Mouse (Mus musculus) olfactory bulb, adult 2 months (tissue): ENCODE data around the gene Cyp2w1. TPM values are rescaled to one million over a fixed set of nuclear protein-coding genes. Genes with fewer than 3 reads are reported as not detected.
A peak's percentile ranks its signal among the peaks of the same experiment; 100 is the strongest.

Experiments used
- H3K27ac ChIP-seq: fragments of 200-500 bp; 2 replicates; pipeline ENCODE4 v1.5.1; 2012; ENCODE audit warnings: low read depth, low read length; ENCODE audit not compliant: insufficient read depth
- H3K4me1 ChIP-seq: fragments of 200-500 bp; 2 replicates; pipeline ENCODE4 v1.6.1; 2012; ENCODE audit warnings: low read length; ENCODE audit not compliant: control insufficient read depth, insufficient read depth
- H3K4me3 ChIP-seq: fragments of 200-500 bp; 2 replicates; pipeline ENCODE4 v1.5.1; 2012; ENCODE audit warnings: mild to moderate bottlenecking, low read depth, low read length, moderate library complexity; ENCODE audit not compliant: insufficient read depth
- CTCF ChIP-seq: fragments of 200-500 bp; IDR thresholded peaks from 2 replicates; pipeline ENCODE4 v1.5.1; 2012; ENCODE audit warnings: low read depth, mild to moderate bottlenecking, low read length, moderate library complexity; ENCODE audit not compliant: insufficient read depth
- POLR2A ChIP-seq: fragments of 200-500 bp; IDR thresholded peaks from 2 replicates; pipeline ENCODE4 v1.6.1; 2012; ENCODE audit warnings: mild to moderate bottlenecking, low read depth, low read length, moderate library complexity; ENCODE audit not compliant: insufficient read depth
- WGBS: fragments of 180-500 bp; shearing (Covaris S2); methylation state at CpG from one replicate; pipeline ENCODE4 v1.1.7; 2018; 5-methylcytosine and 5-hydroxymethylcytosine counted together
- polyA plus RNA-seq: library from polyadenylated mRNA; stranded (reverse); fragments of >200 nt; gene quantifications from 2 replicates; pipeline ENCODE4 v1.2.4, GENCODE M21; 2012; ENCODE audit warnings: low replicate concordance; ENCODE audit not compliant: missing spikeins, insufficient read depth, insufficient read length

Cyp2w1 gene
- polyA plus RNA-seq, 1 experiment: not detected

GRCm38 (mm10) chr5:139317751-139318504, 34.5 kb upstream of the Cyp2w1 start:
- 39% methylated on average over 21 of the region's 21 CpGs for WGBS
- H3K27ac ChIP-seq: peak overlapping the region; percentile 69
- TF ChIP-seq POLR2A (0 out of 2 replicates have a peak, but pooled peaks have one; percentile 26), CTCF (no peak)
- H3K4me3 ChIP-seq: peak overlapping the region; percentile 31
- H3K4me1 ChIP-seq: peaks cover 27% of the 10 kb centered on the region

DNA sequence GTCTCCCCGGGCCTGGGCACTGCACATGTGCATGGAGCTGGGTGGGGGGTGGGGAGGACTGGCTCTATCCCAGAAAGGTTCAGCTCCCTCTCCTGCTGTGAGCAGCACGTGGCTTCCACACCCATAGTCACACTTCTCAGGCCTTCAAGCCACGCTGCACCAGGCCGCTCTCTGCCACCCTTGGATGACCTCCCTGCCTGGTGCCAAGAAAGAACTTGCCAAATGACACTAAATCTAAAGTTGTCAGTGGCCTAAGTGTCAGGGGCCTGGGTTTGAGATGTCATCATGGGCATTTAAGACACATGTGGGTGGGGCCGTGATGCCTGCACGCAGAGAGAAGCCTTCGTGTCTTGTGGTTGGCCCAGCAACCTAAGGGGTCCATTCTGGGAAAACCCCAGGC, 32.0 kb upstream of the Cyp2w1 start:
- Histone ChIP-seq H3K27ac (no peak overlapping the region), H3K4me3 (no peak overlapping the region), H3K4me1 (peaks cover 46% of the 10 kb centered on the region)
- WGBS: 73% methylated on average over 7 of the region's 7 CpGs
- TF ChIP-seq CTCF (no peak), POLR2A (no peak)

GRCm38 (mm10) chr5:139321331-139321730, 31.1 kb upstream of the Cyp2w1 start:
- TF ChIP-seq POLR2A (no peak), CTCF (no peak)
- no peak overlapping the region for H3K4me3 ChIP-seq
- peaks cover 50% of the 10 kb centered on the region for H3K4me1 ChIP-seq
- no peak overlapping the region for H3K27ac ChIP-seq
- 56% methylated on average over 6 of the region's 6 CpGs for WGBS

GRCm38 (mm10) chr5:139323260-139323924, 29.0 kb upstream of the Cyp2w1 start:
- TF ChIP-seq CTCF (no peak), POLR2A (no peak)
- Histone ChIP-seq H3K4me1 (peaks cover 35% of the 10 kb centered on the region), H3K27ac (no peak overlapping the region; the same call in 1 of the 2 replicates), H3K4me3 (peak overlapping the region; percentile 88)
- WGBS: 74% methylated on average over 9 of the region's 9 CpGs

DNA sequence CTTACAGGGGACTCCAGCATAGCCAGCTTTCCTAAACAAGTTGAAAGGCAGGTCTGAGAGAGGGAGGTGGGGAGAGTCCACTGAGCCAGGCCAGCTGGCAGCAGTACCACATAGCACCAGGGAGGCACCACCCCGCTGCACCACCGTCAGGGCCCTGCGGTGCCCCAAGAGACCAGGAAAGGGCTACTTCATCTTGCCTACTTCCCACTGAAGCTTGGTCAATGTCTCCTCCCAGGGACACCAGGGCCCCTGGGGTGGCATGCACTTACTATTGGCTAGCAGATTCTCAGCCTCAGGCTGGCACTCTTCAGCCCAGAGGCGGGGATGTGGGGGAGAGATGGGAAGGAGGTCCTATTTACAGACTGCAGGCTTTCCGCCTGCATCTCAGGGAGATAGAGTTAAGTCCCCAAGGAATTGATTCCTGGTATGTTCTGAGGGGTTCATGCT, 28.3 kb upstream of the Cyp2w1 start:
- Histone ChIP-seq H3K4me3 (peak overlapping the region; percentile 88), H3K4me1 (peaks cover 32% of the 10 kb centered on the region), H3K27ac (peak overlapping the region; percentile 74)
- TF ChIP-seq CTCF (no peak), POLR2A (no peak)
- 16% methylated on average over 5 of the region's 5 CpGs for WGBS

- WGBS: 2% methylated on average over 62 of the region's 62 CpGs
- TF ChIP-seq CTCF (no peak), POLR2A (no peak)
- H3K27ac ChIP-seq: peak overlapping the region; percentile 74
- peak overlapping the region; percentile 88 for H3K4me3 ChIP-seq
- peaks cover 32% of the 10 kb centered on the region for H3K4me1 ChIP-seq
Measured at GRCm38 (mm10) chr5:139324691-139325394, 27.6 kb upstream of the Cyp2w1 start.

- 7% methylated on average over 61 of the region's 61 CpGs for WGBS
- TF ChIP-seq CTCF (peak; percentile 61; the same call in 1 of the 2 replicates), POLR2A (no peak)
- H3K27ac ChIP-seq: peak within 1 kb of the TSS; percentile 74
- peak within 1 kb of the TSS; percentile 88 for H3K4me3 ChIP-seq
- H3K4me1 ChIP-seq: peaks cover 27% of the 10 kb centered on the region
Measured at GRCm38 (mm10) chr5:139325395-139325966, 26.9 kb upstream of the Cyp2w1 start, which contains the start of gene Adap1. TSS of gene Adap1 (minus strand) at chr5:139325622.

DNA sequence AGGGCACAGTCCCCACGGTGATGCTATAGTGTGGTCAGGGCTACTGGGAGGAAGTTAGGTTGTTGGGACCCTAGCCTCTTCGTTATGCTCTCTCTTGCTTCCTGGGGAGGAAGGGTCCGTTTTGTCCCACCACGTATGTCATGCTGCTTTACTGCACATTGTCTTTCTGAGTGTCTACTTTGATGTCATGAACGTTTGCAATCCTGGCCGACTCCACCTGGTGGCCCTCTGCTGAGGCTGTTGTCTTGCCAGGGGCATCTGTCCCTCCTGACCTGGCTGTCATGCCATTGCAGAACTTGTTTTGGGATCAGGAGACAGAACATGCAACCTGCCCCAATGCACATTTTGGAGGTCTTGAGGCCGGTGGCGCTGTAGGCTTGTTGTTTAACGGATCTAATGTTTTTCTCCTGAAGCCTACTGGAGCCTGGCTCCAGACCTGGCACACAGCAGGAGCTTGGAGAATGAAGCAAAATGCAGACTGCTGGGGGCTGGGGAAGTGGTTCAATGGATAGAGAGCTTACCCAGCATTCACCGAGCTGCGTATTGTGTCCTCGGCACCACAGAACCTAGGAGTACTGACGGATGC, 26.2 kb upstream of the Cyp2w1 start:
- Histone ChIP-seq H3K27ac (no peak overlapping the region), H3K4me3 (no peak overlapping the region), H3K4me1 (peaks cover 31% of the 10 kb centered on the region)
- TF ChIP-seq CTCF (no peak), POLR2A (no peak)
- WGBS: 61% methylated on average over 13 of the region's 13 CpGs
